Mouse (Mus musculus) G1E (cell line): ENCODE data around the gene Lrriq1.

Experiments
- CTCF ChIP-seq: IDR thresholded peaks from 2 replicates; pipeline ENCODE4 v1.5.1; 2012; ENCODE audit warnings: low read depth, low read length, inconsistent platforms, mixed read lengths
- POLR2AphosphoS5 ChIP-seq: IDR thresholded peaks from 2 replicates; pipeline ENCODE4 v1.6.1; 2012; ENCODE audit warnings: low read depth, low read length, inconsistent platforms; ENCODE audit not compliant: insufficient replicate concordance

GRCm38 (mm10) chr10:103114629-103115028 lies 121.5 kb downstream of the Lrriq1 start:
- TF ChIP-seq CTCF (no peak), POLR2AphosphoS5 (no peak)
